Mouse (Mus musculus) 416B (cell line): ENCODE measurements around the gene Padi6.

Experiments used
- DNase-seq: peaks from one replicate; pipeline ENCODE4 v3.0.0; 2011; ENCODE audit warnings: low read depth

Gene Padi6

DNA sequence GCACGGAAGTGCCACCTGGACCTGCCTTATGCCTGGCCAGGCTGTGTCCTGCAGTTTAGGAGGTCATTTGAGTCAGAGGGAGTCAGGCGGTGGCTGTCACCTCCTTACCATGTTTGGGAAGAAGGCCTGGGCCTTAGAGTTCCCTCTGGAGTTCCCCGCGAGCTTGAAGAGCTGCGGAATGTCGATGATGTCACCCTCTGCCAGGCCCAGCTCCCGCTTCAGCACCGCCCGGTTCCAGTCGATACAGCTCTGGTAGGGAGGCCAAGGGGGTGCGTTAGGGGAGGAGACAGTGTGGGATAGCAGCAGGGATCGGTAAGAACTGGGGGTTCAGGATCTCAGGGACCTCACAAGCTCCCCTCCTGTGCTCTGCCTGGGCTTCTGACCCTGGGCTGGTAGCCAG lies 5.5 kb upstream of the Padi6 start:
- no peak for DNase-seq

DNA sequence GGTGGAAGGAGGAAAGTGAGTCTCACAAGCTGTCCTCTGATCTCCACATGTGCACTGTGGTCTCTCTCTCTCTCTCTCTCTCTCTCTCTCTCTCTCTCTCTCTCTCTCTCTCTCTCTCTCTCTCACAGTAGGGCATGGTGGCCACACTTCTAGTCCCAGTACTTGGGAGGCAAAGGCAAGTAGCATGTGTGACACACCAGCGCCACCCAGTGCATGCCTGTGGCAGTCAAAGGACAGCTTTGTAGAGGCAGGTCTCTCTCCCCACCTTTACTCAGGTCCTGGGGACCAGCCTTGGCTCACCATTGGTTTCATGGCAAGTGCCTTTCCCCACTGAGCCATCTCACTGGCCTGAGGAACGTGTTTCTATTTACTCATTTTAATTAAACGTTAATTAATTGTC lies 2.2 kb upstream of the Padi6 start:
- peak; percentile 81 for DNase-seq

DNA sequence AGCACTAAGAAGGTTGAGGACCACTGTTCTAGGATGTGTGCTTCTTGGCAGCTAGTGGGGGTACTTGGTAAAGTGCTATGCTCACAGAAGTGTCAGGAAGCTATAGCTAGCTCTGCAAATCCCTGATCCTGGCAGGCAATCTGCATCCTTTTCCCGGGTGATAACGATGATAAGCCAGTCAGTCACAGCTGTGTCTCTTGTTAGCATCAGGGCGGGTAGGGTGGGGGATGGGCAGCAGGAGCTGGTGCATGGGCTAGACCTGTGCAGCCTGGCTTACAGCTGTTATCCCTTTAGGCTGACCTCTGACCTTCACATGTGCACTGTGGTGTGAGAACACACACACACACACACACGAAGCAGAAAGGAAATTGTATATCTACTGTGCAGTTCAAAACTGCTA lies 643 bp upstream of the Padi6 start:
- DNase-seq: no peak

DNA sequence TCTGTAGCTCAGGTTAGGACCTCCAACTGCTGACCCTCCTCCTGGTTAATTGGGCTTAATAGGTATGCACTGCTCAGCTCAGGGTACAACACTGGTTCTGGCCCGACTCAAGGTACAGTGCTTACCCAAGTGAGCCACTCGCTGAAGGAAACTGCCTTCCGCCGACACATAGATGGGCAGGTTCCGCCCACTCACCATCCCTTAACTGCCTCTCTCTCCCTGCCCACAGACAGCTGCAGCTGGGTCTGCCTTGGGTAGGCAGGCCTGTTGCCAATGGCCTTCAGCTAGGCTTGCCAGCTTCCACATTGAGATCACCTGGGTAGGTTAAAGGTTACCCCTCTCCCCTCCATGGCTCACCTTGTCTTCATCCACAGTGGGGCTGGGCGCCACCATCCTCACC lies 1.0 kb downstream of the Padi6 start:
- DNase-seq: no peak

DNA sequence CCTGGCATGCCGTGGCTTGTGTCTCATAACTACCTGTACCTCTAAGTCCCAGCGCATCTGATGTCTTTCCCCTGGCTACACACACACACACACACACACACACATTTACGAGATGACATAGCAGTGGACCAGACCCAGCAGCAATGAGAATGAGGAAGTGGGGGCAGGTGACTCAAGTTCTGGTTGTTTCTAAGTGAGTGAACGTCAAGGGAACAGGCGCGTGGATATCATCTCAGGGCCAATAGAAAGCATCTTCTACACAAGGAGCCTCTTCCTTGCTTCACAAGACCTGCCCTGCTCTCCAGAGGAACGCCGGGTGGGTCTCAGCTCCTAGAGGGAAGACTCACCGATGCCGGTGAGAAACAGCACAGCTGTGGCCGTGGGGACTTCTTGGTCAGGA lies 1.8 kb downstream of the Padi6 start:
- peak; percentile 58 for DNase-seq

DNA sequence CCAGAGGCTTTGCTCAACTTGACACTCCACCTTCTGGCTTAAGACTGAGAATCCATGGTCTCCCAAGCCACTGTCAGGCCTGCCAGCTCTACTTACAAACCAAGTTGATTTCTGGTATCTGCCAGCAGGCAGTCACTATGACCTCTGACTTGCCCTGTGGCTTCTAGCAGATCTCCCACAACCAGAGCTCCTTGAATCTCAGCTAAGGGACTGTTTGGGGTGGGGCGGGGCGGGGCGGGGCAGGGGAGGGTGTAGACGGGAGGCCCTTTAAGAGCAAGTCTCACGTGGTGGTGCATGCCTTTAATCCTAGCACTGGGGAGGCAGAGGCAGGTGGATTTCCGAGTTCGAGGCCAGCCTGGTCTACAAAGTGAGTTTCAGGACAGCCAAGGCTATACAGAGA lies 9.6 kb downstream of the Padi6 start:
- DNase-seq: no peak

DNA sequence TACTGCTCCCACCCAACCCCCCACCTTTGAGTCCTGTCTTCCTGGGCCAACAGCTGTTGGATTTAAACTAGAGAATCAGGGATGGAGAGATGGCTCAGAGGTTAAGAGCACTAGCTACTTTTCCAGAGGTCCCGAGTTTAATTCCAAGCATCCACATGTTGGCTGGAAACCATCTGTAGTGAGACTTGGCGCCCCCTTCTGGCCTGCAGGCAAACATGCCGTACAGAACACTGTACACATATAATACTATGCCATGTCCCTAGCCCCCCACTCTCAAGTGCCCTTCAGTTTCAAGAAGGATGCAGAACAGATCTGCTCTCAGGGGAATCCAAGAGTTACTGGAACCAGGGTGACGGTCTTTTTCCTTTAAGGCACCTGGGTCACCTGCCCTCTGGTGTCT lies 10.8 kb downstream of the Padi6 start:
- no peak for DNase-seq

DNA sequence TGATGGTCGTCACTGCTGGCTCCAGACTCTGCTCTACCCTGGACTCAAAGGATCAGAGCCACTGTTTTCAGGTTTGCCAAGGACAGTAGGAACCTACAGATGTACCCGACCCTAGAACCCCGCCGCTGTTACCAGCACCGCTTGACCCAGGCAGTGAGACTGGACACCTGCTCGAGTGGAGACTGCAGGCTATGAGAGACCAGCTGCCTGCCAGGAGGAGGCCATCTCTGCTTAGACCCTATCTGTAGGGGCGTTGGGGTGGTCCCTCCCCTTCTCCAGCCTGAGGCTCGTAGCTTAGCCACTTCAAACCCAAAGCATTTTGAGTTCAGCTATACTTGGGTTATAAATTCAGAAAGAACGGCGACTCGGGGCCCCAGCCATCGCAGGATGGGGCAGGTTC lies 15.5 kb downstream of the Padi6 start:
- DNase-seq: no peak

DNA sequence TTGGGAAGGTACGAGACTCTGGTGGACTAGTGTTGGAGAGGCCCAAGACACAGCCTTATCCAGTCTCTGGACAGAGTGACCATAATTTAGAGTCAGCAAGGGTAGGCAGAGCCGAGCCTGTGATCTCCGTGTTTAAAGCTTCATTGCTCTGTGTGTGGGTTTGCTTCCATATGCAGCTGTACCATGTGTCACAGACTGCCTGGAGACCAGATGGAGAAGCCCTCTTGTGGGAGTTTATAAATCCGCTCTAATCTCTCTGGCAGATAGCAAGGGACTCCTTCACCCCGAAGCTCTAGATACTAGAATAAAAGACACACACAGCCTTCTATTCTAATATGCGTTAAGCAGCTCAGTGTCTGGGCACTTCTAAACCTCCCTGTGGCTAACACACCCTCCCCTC lies 17.7 kb downstream of the Padi6 start:
- no peak for DNase-seq

DNA sequence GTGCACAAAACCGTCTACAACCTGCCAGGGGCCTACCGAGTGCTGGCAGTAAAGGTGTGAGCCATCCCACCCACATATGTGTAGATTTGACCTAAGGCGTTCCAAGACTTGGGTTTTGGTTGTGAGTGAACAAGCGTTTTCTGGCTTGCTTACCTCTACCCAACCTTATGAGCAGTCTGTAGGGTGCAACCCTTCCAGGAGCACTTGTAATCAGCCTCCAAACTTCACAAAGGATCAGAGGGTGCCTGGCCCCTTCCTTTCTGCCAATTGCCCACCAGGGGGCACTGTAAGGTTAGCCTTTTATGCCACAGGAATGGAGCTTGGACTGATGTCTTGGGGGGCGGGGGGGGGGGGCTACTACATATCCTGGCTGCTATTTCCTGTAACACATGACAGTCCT lies 18.6 kb downstream of the Padi6 start:
- peak; percentile 62 for DNase-seq

DNA sequence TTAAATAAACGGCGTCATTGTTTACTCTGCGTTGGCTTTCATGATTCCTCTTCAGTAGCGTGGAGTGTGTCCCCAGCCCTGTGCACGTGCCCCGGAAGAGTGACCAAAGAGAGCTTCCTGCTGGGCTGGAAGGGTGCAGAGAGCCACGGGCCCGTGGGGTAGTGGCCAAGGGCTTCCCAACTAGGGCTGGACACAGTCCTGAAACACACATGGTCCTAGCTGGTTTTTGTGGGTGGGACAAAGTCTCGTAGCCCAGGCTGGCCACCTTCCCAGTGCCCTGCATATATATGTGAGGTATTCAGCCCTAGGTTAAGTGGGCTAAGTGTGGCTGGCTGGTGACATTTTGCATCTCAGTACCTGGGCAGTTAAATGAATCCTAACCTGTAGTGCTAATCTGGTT lies 19.3 kb downstream of the Padi6 start:
- DNase-seq: no peak

DNA sequence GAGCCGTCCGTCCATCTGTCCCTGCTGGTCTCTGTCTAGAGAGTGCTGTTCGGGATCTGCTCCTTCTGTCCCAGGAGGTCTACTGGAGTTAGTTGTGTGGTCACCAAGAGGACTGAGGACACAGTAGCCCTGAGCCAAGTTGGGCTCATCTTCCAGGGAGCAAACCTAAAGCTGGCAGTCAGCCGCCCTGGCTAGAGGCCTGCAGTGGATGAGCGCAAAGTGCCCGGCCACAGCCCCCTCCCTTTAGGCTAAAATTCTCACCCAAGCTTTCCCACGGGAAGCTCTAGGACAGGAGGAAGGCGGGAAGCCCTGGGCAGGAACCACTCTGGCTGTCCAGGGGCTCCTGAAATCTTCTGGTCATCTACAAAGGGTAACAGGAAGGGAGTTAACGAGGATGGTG lies 19.7 kb downstream of the Padi6 start:
- no peak for DNase-seq

DNA sequence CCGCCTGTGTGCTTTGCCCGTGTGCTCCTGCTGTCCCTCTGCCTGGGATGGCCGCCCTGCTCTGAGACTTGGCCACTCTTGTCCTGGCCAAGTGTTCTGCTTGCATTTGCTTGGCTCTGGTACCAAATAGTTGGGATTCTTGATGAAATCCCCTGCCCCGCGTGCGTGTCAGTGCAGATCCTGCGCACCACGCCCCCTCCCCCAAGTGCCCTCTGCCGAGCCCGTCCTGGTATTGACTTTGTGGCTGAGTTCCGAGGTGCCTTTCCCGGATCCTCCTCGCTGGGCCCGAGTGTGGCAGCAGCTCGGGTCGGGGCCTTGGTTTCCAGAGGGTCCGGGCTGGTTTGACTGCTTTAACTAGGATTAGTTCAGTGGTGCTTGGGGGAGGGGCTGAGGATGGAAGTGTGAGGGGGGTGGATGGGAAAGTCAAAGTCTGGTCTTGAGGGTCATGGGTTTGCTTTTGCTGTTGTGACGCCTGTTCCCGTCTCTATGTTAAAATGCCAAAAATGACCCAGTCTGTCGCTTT lies 20.4 kb downstream of the Padi6 start:
- no peak for DNase-seq

DNA sequence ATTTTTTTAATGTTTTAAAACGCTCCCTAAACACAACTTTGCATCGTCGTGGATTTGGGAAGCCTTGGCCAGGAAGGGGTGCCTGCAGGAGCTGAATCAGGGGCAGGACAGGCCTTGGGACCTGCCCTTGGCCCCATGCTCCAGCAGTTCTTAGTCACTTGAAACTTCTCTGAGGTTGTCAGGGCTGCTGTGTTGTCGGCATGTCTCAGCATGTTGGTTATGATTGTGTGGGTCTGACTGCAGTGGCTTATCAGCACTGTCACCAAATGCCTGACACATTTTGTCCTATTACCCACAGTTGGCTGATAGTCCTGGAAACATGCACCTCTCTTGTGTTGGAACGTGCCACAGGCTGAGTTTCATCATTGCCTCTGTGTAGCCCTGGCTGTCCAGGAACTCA lies 22.4 kb downstream of the Padi6 start:
- DNase-seq: no peak

DNA sequence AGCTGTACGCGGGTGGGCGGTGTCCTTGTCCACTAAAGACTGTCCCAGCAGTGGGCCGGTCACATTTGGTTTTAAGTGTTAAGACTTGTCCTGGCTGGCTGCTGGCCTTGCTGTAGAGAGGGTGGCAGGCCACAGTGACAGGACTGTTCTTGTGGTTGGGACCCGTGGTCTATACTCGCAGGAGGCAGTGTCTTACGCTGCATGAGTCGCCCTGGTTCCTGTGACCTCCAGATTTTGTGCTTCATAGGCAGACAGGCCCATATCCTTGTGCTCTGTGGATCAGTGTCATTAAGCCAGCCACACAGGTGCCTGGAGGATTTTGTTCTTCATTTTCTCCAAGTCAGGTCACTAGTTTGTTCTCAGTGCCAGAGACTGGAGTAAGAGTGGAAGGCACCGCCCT lies 24.0 kb downstream of the Padi6 start:
- peak; percentile 52 for DNase-seq

DNA sequence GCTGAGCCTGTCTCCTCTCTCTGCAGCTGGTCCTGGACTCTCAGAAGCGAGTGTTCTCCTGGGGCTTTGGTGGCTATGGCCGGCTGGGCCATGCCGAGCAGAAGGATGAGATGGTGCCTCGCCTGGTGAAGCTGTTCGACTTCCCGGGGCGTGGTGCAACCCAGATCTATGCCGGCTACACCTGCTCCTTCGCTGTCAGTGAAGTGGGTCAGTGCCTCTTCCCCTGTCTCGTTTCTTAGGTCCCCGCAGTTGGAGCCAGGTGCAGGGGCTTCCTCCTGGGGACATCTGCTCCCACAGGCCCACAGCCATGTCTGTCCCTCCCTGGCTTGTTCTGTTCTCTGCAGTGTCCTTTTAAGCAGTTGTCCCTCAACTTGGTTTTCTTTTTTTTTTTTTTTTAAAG lies 25.4 kb downstream of the Padi6 start:
- DNase-seq: no peak

DNA sequence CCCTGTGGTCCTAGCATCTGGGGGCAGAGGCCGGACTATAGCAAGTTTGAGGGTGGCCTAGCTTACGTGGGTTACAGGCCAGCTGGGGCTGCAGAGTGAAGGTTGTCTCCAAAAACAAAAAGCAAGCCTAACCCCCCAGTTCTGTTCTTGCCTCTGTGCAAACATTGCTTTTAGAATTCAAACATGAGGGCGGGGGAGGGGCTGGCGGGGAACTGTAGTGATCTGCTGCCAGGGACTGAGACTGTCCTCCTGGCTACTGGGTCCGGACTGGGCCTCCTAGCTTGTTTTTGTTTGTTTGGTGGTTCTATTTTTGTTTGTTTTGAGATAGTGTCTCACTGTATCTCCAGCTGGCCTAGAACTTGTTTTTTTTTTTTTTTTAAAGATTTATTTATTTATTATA lies 27.9 kb downstream of the Padi6 start:
- no peak for DNase-seq

DNA sequence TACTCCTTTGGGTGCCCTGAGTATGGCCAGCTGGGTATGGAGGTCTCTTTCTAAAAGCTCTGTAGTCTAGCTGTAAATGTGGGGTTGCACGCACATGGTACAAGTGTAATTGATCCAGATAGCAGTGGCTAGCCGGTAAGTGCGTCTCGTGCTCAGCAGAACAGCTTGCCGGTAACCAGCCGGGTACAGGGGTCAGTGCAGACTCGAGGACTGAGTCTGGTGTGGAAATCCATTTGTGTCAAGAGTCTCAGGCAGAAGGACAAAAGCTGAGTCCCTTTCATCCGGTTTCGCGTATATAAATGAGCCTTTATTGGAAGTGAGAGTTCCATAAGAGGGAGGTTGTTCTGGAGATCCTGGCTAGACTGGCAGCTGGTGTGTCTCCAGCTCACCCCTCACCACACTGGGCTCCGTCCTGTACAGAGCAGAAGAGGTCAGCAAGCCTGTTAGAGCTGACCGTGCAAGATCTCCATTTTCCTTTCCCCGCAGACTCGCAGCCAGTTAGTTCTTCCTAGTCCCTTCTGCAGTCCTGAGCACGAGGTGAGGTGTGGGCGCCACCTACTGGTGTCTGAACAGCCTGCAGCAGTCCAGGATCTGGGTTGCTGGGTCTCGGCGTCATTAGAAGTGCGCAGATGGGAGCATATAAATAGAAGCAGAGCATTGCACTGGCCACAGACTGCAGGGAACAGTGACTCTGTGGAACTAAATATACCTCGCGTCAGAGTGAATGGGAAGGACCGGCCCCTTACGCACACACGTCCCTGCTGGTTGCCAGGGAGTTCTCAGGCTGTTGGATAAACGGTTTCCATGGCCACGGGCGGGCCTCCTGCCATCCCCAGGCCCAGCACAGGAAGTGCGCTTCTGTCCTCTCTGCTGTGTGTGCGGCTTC lies 28.7 kb downstream of the Padi6 start:
- peak; percentile 76 for DNase-seq

DNA sequence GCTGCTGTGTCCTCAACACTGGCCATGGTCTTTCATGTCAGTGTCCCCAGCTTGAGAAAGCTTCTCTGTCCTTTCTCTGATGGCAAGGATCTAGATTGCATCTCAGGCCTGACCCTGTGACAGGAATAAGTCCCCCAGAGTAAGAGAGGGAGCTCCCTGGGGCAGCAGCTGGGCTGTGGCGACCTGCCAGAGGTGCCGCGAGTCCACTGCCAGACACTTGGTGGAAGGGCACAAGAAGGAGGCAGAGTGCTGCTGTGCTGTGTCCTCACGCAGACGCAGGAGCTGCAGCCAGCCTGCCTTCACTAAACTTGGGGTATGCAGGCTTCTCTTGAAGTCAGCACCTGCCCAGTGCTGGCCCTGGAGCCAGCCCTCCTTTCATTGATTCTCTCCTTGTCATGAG lies 31.1 kb downstream of the Padi6 start:
- DNase-seq: no peak

DNA sequence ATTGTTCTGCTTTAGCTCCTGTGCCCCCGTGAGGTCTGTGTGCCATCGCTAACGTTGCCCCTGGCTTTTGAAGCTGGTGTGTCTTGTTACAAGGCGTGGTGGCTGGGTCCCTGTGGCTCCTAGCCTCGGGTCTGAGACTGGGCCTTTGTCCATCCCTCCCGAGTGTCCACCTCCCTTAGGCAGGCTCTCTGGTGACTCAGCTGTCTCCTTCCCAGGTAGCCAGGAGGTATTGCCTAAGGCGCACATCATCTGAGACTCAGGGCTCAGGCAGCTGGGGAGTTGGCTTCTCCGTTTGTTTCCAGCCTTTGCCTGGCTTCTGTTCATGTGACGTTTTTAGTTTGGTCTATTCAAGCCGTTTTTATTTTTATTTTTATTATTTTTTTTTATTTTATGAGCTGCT lies 31.7 kb downstream of the Padi6 start:
- no peak for DNase-seq

DNA sequence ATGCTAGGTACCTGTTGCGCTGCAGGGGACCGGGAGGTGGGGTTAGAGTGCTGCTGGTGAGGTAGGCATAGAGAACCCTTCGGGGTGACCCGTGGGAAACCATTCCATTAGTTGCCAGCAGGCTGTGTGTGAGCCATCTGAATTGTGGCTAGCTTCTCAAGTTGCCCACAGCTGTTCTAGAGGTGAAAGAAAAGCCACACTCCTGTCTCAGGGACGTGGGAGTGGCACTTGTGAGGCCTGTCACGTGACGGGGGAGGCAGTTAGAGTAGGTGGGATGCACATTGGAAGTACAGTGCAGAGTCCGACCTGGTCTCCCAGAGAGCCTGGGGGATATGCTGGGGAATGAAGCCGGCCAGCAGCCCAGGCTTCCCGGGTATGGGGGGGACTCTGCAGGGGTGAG lies 32.8 kb downstream of the Padi6 start:
- DNase-seq: no peak

DNA sequence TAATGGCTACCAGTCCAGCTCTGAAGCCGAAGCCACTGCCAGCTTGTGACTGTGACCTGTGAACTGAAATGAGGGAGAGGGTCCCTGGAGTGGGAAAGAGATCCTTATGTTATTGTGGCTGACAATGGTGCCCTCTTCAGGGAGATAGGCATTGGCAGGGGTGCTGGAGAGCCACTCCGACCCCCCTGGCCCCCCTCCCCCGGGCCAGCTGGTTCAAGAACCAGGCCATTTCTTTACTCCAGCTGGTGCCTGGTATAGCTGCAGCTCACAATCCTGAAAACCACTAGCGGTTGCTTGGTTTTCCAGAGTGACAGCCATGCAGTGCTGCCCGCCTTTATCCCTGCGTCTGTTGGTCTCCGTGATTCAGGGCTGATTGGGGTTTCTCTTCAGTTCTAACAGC lies 33.3 kb downstream of the Padi6 start:
- no peak for DNase-seq

DNA sequence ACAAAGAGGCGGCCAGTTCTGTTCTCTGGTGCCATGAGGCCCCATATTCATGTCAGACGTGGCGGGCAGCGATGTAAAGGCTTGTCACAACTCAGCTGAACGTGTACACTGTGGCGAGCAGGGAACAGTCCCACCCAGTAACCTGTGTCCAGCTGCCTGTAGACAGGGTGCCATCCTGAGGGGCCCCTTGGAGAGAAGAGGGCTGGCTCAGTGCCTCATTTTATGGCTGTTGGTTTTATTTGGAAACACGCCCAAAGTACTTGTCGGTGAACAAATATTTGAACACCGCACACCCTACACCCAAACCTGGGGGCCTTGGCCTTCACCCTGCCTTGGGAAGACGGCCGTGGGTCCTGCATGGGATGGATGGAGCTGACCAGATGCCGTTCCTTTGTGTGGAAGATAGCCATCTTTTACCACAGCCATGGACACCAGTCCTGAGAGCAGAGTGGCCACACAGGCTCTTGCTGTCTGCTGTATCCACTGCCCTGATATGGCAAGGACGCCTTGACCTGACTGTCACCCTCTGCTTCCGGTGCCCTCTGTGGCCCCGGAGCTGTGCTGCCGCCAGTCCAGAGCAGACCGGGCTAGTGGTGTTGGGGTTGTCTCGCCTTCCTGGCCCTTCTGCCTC lies 34.0 kb downstream of the Padi6 start:
- DNase-seq: no peak

DNA sequence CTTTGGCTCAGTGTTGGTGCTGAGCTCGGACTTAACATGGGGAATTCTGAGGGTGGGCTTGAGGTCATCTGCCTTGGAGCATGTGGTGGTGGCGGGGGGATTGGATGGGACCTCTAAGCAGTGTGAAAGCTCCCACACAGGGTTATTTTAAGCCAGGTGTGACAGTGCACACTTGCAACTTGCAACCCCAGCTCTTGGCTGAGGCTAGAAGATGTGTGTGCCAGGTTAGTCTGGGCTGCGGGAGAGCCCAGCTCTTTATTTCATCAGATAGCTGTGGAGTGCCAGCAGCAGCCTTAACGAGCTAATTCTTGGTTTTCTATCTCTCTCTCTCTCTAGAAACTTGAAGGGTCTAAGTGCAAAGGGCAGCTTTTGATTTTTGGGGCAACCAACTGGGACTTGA lies 34.8 kb downstream of the Padi6 start:
- DNase-seq: no peak
